Mouse (Mus musculus): ENCODE measurements around the gene Oaz1.
"Not testable (repeated sequence)": the region's sequence is repeated elsewhere in the genome, so short reads cannot be mapped to it uniquely, and the experiment has no call there.

Oaz1 gene

DNA sequence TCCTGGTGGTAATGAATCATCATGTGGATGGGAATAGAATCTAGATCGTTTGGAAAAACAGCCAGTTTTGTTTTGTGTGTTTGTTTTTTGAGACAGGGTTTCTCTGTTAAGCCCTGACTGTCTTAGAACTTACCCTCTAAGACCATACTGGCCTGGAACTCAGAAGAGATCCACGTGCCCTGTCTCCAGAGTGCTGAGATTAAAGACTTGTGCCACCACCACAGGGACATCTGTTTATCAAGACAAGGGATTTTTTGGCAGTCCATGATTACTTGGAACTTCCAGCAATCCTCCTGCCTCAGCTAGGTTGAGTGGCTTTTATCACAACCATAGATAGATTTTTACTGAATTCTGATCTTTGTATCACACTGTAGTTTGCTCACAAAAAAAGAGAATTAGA, 1.6 kb upstream of the Oaz1 start:
- DNase-seq: no peak

DNA sequence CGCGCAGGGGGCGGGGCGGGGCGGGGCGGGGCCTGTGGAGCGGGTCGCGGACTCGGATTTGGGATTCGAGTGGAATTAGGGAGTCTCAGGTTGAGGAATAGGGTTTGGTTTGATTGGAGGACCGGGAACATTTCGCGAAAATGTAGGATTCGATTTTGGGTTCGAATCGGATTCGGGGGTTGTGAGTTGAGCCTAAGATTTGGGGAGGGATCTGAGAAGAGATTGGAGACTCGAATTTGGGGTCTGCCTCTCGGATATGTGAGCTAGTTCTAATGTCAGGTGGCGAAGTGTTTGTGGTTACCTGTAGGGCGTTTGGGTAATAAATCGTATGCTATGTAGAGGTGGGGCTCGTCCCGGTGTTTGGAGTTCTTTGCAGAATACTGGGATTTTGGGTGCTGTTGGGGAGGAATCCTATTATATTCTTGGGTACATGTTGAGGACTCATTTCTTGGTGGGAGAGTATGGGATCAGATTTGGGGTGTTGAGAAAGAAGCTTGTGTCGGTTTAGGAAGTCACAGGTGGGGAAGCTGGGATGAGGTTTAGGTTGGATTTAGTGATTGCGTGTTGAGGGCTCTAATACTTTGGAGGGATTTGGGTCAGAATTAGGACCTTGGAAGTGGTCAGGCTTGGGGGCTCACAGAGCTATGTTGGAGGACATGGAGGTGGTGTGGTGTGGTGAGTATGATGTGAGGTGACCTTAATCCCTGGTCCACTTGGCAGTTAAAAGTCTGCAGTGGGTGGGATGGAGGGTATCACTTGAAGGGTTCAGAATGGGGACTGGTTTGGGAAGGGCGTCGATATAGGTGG, 810 bp downstream of the Oaz1 start:
- no peak for DNase-seq

DNA sequence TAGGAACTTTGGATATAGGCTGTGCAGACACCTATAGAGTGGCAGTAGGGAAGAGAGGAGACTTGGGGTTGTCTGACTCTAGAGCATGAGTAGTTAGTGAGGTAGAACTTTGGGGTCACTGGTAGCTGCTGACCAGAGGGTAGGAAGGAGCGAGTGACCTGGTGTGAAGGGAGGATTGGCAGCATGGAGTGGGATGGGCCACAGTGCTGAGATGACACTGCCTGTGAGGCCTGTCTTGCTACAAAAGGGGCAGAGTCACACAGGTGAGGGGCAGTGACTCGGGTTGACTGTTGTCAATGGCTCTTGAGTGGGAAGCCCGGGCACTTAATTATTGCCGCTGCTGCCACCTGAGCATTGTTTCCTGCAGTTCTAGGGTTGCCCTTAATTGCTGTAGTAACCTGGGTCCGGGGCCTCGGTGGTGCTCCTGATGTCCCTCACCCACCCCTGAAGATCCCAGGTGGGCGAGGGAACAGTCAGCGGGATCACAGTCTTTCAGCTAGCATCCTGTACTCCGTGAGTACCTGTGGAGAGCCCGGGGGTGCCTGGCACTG, 1.5 kb downstream of the Oaz1 start:
- no peak for DNase-seq

DNA sequence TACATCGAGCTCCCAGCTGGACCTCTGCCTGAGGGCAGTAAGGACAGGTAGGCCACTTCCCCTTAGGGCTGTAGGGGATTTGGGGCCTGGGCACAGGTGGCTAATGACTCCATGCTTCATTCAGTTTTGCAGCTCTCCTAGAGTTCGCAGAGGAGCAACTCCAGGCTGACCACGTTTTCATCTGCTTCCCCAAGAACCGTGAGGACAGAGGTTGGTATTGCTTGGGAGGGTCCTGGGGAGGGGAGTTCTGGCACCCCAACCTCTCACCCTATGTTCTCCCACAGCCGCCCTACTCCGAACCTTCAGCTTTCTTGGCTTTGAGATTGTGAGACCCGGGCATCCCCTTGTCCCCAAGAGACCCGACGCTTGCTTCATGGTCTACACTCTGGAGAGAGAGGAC, 2.1 kb downstream of the Oaz1 start:
- not testable (repeated sequence) for DNase-seq

DNA sequence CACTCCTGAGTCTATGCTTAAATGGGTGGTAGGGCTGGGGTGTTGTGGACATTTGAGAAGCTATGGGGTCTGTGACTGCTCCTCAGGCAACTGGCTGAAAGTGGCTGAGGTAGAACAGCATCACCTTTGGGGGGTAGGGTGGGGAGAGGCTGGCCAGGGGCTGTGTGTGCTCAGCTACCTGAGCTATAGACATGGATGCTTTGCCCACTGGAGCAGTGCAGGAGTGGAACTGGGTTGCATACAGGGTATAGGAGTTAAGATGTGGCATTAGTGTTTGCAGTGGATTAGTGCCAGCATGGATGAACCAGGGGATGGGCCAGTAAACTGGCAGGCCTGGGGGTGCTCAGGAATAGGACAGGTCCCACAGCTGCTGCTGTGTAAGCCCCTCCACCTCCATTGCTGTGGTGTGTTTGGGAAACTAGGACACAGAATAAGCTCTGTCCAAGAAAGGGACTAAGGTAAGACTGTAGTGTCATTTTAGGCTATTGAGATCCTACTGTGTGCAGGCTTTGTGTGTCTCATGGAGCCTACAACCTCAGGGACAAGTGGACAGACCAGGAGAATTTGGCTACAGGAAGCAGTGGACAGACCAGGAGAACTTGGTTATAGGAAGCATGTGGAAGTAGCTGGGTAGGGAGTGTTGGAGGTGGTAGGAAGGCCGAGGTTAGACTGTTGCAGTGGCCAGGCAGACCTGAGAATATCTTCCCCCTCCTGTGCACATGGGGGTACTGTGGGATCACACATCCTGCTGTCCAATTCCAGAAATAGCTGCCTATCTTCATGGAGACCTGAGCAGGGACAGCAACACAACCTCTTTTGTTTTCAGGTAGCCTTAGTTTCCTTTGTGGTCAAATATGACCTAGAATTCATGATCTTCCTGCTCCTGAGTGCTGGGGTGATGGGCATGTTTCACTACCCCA, 3.2 kb downstream of the Oaz1 start:
- DNase-seq: no peak

DNA sequence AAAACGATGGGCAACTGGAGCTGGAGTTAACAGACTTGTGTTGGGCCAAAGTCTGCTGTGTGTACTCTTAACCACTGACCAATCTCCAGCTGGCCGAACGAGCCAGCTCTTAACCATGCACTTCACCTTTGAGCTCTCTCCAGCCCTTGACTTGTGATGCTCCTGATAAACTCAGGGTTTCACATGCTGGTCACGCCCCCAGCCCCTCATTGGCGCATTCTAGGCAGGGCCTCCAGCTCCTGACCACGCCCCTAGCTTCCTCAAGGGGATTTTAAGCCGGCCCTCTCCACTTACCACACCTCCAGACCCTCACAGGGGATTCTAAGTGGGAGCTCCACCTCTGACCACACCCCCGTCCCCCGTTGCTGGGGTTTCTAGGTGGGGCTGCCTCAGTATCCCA, 4.7 kb downstream of the Oaz1 start:
- DNase-seq: peak; percentile 91

DNA sequence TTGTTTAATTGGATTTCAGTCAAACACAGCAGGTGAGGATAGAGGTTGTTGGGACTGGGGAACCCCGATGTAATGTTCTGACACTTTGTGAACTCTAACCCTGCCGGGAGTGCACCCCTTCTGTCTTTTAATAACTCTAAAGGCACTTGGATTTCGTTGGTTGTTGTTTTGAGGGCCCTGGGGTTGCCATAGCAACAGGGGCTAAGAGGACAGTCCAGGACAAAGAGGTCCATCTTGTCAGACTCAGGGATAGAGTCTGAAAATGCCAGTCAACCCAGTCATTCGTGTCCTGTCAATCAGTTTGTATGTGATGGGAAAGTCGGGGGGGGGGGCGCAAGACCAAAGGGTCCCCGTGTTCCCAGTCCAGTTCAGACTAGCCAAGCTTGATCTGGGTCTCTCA, 6.4 kb downstream of the Oaz1 start:
- no peak for DNase-seq

DNA sequence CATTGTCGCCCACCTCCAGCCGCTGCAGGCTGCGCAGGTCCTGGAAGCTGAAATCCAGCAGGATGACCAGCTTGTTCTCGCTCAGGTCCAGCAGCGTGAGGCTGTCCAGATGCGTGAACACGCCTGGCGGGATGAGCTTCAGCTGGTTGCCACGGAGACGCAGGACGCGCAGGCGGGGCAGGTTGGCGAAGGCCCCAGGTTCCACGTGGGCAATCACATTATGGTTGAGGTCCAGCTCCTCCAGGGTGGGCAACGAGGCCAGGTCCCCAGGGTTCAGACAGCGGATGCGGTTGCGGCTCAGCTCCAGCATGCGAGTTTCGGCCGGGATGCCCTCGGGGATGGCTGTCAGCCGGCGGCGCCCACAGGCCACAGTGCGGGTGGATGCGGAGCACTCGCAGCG, 9.2 kb downstream of the Oaz1 start:
- no peak for DNase-seq

DNA sequence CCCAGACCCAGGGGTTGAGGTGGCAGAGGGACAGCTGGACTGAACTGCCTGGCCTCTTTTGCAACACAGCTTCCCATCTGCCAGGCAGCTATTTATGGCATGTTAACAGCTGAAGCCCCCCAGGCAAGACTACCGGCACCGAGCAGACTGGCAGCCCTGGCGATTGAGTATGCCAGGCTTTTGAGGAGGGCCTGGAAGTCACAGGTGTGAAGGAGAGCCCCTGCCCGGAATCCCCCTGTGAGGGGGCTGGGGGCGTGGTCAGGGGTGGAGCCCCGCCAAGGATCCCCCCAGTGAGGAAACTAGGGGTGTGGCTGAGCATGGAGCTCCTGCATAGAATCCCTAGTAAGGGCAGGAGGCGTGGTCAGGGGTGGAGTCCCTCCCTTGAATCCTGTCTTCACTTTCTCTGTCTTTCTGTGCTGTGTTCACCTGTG, 10.5 kb downstream of the Oaz1 start:
- no peak for DNase-seq

DNA sequence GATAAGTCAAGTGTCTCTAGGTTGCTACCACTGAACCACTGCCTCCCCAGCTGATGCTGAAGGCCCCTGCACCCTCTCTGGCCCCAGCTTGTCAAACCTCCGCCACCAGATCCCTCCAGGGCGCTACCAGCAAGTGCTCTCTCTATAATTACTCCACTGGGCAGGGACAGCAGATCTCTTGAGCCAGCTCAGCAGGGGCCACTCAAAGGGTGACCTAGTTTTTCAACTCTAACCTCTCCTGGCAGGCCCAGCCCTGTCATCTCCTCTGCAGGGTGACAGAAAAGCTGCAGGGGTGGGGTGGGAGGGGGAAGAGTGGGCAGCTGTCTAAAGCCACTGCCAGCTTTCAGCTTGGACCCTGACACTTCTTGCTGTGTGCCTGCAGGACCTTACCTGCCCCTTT, 11.4 kb downstream of the Oaz1 start:
- DNase-seq: no peak

DNA sequence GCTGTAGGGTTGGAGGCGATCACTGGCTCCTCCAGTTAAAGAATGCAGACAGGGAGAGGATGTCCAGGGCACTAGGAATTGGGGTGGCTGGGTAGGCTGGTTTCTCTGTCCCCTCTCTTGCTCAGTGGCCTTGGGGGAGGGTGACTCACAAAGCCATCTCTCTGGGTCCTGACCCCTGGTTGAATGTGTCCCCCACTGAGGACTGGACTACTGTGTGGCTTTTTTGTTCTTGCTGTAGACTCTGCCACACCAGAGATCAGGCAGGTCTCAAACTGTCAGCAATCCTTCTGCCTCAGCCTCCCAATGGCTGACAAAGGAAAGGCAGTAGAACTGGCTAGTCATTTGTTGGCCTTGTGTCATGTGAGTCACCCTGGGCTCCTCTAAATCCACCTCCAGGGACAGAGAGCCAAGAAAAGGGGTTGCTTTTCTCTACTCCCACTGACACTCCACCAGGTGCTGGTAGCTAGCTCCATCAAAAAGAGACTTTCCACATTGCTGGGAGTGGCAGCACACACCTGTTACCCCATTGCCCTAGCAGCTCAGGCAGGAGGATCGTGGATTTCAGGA, 12.0 kb downstream of the Oaz1 start:
- no peak for DNase-seq

DNA sequence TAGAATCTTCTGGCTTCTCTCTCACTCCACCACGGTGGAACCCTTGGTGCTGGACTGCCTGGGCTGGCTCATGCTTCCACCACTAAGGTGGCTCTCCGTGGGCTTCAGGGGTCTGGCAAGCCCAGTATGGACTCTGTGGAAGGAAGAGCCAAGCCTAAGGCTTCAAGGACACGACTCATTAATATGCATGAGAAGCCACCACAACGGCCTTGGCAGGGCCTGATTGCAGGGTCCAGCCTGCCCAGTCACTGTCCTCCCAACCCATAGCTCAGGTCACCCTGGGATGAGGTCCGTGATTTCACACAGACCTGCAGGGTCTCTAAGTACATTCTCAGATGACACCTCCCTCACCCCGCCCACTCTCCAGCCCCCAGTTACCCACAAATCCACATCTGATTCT, 13.4 kb downstream of the Oaz1 start:
- no peak for DNase-seq

DNA sequence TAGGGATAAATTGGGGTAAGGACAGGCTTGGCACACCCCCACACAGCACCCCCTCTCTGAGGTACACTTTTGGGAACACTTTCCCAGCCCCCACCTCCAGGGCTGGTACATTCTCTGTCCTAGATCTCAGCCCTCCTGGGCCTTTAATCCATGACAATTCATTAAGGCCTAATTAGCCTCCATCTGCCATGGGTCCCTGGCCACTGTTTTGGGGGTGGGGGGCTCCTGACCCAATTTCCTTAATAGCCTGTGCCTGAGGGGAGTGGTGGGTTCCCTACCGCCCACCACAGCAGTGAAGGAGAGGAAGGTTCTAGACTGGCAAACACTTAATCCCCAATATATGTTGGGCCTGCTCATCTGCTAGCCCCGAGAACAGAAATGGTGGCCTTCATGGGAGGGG, 15.2 kb downstream of the Oaz1 start:
- no peak for DNase-seq

DNA sequence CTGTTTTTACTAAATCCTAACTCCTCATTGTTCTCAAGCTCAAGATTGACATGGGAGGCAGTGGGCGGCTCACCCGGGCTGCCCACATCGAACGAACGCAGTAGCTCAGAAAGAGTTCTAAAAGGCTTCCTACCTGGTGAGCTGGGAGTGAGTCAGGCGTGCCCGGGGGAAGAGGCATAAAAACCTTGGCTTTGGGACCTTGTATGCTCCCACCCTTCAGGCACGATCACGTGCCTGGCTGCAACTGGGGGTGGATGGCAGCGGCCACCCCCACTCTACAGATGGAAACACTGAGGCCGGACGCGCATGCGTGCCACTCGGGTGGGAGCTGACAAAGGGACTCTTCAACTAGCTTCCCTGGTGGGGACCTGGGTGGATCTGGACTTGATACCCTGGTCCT, 15.9 kb downstream of the Oaz1 start:
- DNase-seq: no peak

DNA sequence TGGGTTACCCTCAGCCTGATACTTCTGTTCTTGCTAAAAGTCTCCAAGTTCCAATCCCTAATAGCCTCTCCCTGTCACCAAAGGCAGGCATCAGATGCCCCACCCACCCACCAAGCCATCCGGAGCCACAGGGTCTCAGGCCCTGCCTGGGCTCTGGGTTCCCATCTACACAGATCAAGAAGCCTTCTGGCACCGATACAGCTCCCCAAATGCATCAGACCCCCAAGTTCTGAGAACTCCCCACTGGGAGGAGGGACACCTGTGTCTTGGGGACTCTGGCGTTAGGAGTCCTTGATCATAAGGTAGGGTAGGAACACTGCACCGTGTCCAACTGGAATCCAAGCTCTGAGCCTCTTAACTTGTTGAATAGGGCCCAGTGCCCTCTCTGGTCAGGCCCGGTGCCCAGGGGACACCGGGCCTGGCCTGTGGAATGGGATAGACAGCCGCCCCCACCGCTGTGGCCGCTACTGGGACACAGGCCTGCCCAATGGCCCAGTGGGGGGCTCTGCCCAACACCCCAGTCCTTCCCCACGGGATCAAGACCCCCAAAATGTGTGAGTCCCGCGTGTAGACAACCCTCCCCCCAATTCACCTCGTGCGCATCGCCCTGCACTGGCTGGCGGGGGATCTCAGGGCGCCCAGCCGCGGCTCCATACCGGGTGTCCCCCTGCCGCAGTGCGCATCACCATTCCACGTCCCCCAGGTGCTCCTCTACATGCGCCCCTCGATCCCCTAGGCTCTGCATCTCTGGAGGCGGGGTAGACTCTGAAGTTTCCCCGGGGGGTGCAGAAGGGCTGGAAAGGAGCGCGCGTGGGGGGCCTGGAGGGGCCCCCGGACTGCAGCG, 16.9 kb downstream of the Oaz1 start:
- DNase-seq: no peak

DNA sequence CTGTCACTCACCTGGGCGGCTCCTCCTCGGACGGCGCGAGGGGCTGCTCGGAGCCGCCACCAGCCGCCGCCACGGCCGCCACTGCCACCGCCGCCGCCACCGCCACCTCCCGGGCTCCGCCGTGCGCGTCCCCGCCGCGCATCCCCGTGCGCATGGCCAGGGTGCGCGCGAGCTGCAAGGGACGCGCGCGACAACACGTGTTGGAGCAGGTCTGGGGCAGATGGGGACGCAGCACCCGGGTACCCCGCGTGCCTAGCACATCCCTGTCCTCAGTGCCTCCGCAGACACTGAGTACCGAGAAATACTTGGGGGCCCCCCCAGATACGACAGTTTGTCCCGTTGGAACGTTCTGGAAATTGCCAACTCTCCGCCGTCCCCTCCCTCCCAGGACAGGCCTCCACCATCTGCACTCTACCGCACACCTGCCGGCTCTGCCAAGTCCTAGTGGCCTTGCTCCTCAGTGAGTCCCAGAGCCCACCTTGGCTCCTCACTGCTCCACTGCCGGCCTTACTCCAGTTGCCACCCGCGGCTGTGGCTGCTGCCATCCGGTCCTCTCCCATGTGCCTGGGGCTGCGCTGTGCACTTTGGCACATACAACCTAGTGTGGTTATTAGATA, 17.6 kb downstream of the Oaz1 start, which contains the start of gene Lingo3:
Gene Lingo3 (minus strand): TSS at position 109 of the 617 bp plus-strand sequence.
- no peak for DNase-seq

DNA sequence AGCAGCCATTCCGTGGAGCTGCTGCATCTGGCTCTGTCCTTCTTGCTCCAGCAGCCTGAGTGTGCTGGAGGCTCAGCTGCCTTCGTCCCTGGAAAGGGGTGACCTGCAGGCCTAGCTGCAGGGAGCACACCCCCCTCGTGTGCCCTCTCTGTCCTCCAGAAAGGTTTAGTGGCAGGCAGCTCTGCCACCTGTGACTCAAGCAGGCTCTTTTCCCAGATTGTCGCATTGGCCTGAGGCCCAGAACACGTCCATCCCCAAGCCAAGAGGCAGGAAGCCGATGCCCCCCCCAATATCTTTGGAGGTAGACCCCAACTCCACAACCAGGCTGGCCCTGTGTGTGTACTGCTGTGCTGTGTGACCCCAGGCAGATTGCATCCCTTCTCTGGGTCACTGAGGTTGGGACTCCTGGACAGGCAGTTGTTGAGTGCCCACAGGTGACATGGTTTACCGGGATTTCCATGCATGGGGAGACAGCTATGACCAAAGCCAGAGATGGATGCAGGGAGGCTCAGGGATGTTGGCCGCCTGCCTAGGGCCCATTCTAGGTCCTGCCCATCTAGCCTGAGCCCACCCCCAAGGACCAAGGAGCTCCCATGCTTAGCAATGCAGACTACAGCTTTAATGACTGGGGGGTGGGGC, 18.7 kb downstream of the Oaz1 start:
- no peak for DNase-seq

DNA sequence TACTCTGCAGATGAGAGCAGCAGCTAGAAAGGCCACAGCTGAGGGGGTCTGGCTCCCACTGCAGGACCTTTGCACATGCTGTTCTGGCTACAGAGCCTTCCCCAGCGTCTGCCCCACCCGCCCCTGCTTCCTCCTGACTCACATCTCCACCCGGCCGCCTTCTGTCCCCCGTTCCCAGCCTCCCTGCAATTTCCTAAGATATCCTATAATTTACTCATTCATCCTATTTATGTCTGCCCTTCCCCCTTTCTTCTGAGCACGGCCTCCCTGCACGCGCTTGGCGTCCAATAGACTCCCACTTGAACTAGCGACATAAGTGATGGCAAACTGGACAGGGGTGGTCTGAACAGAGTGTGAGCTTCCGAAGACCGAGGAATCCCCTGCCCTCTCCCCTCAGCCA, 19.3 kb downstream of the Oaz1 start:
- DNase-seq: no peak

DNA sequence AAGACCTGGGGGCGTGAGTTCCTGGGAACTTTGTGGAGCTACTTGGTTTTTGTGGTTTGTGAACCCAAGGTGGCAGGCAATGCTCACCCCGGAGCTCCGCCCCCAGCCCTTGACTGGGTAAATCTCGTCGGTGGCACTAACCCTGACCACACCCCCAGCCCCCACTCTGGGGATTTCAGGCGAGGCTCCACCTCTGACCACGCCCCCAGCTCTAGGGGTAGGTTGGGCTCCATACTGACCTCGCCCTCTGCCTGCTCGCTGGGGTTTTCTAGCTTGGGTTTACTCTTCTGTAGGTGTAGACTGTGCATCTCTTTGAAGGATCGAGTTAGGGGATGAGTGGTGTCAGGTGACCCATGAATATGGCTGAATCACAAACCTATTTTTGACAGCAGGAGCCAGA, 22.1 kb downstream of the Oaz1 start:
- DNase-seq: peak; percentile 47

DNA sequence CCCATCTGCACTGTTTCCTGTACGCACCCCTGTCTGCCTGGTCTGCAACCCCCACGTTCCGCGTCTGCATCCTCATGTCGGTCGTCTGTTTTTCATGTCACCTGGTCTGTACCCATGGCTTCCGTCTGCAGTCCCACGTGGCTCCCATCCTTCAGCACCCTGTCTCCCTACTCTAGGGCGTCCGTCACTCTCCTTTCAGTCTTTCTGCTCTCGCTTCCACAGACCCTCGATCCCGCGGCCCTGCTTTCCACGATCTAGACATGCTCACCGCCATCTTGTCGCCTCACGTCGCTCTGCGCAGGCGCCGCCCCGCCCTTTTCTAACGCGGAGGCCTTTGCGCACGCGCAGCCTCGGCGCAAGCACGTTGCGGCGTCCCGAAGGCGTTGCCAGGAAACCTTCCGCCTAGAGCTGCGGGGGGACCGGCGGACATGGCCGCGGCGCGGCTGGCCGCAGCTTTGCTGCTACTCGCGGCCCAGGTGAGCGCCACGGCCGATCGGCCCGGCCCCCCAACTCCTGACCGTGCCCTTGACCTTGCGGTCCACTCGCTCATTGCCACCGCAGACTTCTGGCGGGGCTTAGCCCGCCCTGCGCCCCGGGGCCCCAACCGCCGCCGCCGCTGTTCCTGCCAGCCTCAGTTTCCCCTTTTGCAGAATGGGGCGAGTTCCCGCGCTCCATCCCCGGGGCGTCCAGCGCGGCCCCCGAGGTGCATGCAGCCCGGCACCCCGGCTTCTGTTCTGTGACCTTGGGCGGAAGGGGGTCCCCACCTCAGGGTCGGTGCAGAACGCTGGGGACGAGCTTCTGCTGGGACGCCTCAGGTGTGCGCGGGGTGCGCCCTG, 28.7 kb downstream of the Oaz1 start, which contains the start of the genes Lsm7 and Sppl2b:
Gene Lsm7 (minus strand): TSS at position 297 of the 836 bp plus-strand sequence.
Gene Sppl2b (plus strand): TSS at position 363 of the 836 bp plus-strand sequence.
- peak; percentile 93 for DNase-seq

Data from kidney, adult 11 months (tissue).